Mouse (Mus musculus): ENCODE data around the gene Ccr1l1. TPM values are rescaled to one million over a fixed set of nuclear protein-coding genes. Genes with fewer than 3 reads are reported as not detected.
A peak's percentile ranks its signal among the peaks of the same experiment; 100 is the strongest.

The Ccr1l1 gene
- polyA plus RNA-seq, 1 experiment: 0.06 TPM

DNA sequence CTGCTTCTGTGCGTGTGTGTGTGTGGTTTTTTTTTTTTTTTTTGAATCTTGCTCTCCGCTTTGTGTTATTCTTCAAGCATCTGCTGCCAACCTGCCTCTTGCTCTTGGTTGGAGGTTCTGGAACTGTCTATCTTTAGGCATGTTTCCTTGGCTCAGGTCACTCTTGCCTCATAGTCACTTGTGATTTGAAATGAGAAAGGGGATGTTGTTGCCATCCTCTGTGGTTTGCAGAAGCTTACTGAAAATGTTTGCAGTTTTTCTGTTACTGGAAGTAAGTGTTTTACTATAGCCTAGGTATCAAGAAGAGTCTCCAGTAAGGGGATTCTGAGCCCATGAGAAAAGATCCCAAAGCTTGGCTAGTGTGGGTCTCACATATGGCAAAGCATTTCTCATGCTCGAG is 36.2 kb downstream of the Ccr1l1 start:
- Histone ChIP-seq H3K4me1 (ENCODE audit: control insufficient read depth, insufficient read depth, low read length) (no peaks in the 10 kb centered on the region), H3K36me3 (ENCODE audit: control insufficient read depth, insufficient read depth, low read length) (no peaks in the 10 kb centered on the region), H3K4me3 (ENCODE audit: insufficient read depth, low read depth, low read length) (no peak overlapping the region), H3K27me3 (replicated peaks; ENCODE audit: control insufficient read depth, insufficient read depth, low read length) (no peaks in the 10 kb centered on the region), H3K27ac (ENCODE audit: insufficient read depth, low read depth, low read length) (no peak overlapping the region)
- TF ChIP-seq POLR2A (IDR thresholded peaks at IDR 0.05; ENCODE audit: low read depth, low read length) (no peak), CTCF (conservative IDR thresholded peaks at IDR 0.05; ENCODE audit: insufficient read depth, insufficient read length, low read depth, low read length) (no peak)
- 88% methylated on average over 3 of the region's 3 CpGs for WGBS
- no peak for DNase-seq

DNA sequence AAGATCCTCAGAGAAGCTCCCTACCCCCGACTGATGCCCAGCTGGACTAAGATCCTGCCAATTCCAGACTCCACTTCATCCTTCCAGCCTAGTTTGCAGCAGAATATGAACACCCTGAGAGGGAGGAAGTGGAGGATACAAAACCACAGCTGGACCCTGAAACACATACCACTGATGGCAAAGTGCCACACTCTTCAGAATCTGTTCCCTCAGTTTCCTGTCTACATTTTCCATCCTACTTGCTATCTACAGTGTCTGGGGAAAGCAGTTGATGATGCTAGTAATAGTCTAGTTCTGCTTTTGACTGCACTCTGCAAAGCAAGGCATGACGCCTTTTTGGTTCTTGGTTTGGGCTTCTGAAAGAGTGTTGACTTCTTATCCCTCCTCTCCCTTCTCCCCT is 36.9 kb downstream of the Ccr1l1 start:
- Histone ChIP-seq H3K4me3 (ENCODE audit: insufficient read depth, low read depth, low read length) (no peak overlapping the region), H3K36me3 (ENCODE audit: control insufficient read depth, insufficient read depth, low read length) (no peaks in the 10 kb centered on the region), H3K4me1 (ENCODE audit: control insufficient read depth, insufficient read depth, low read length) (no peaks in the 10 kb centered on the region), H3K27ac (ENCODE audit: insufficient read depth, low read depth, low read length) (no peak overlapping the region), H3K27me3 (replicated peaks; ENCODE audit: control insufficient read depth, insufficient read depth, low read length) (no peaks in the 10 kb centered on the region)
- peak; percentile 34 for DNase-seq
- 71% methylated on average over 2 of the region's 2 CpGs for WGBS
- TF ChIP-seq CTCF (conservative IDR thresholded peaks at IDR 0.05; ENCODE audit: insufficient read depth, insufficient read length, low read depth, low read length) (no peak), POLR2A (IDR thresholded peaks at IDR 0.05; ENCODE audit: low read depth, low read length) (no peak)

DNA sequence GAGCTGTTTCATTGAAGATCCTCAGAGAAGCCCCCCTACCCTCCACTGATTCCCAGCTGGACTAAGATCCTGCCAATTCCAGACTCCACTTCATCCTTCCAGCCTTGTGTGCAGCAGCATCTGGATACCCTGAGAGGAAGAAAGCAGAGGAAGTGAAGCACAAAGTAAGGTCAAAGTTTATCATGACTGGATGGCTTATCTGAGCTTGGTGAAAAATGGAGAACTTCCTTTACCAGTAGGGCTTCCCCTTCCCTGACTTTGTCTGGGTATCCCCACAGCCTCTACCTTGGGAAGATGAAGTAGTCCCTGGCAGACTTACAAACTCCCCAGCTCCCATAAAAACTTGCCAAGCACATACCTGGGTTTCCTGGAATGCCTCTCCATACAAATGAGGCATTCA is 37.6 kb downstream of the Ccr1l1 start:
- DNase-seq: no peak
- Histone ChIP-seq H3K4me1 (ENCODE audit: control insufficient read depth, insufficient read depth, low read length) (no peaks in the 10 kb centered on the region), H3K27ac (ENCODE audit: insufficient read depth, low read depth, low read length) (no peak overlapping the region), H3K4me3 (ENCODE audit: insufficient read depth, low read depth, low read length) (no peak overlapping the region), H3K36me3 (ENCODE audit: control insufficient read depth, insufficient read depth, low read length) (no peaks in the 10 kb centered on the region), H3K27me3 (replicated peaks; ENCODE audit: control insufficient read depth, insufficient read depth, low read length) (no peaks in the 10 kb centered on the region)
- no peak for TF ChIP-seq CTCF (conservative IDR thresholded peaks at IDR 0.05; ENCODE audit: insufficient read depth, insufficient read length, low read depth, low read length)
- no peak for TF ChIP-seq POLR2A (IDR thresholded peaks at IDR 0.05; ENCODE audit: low read depth, low read length)

DNA sequence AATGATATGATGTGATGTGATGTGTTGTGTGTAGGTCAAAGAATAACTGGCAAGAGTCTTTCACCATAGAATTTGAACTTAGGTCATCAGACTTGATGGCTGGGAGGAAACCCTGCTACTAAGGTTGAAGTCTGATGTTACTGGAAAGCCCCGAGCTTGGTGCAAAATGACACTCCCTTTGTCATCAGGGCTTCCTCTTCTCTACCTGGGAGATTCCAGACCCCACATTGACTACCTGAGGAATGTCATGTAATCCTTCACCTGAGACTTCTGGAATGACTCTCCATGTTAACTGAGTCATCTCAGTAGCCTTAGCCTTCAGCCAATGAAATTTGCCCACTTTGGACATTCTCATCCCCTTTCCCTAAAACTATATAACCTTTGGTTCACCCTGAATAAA is 38.0 kb downstream of the Ccr1l1 start:
- DNase-seq: no peak
- TF ChIP-seq CTCF (conservative IDR thresholded peaks at IDR 0.05; ENCODE audit: insufficient read depth, insufficient read length, low read depth, low read length) (no peak), POLR2A (IDR thresholded peaks at IDR 0.05; ENCODE audit: low read depth, low read length) (no peak)
- no peaks in the 10 kb centered on the region for H3K4me1 ChIP-seq (ENCODE audit: control insufficient read depth, insufficient read depth, low read length)

DNA sequence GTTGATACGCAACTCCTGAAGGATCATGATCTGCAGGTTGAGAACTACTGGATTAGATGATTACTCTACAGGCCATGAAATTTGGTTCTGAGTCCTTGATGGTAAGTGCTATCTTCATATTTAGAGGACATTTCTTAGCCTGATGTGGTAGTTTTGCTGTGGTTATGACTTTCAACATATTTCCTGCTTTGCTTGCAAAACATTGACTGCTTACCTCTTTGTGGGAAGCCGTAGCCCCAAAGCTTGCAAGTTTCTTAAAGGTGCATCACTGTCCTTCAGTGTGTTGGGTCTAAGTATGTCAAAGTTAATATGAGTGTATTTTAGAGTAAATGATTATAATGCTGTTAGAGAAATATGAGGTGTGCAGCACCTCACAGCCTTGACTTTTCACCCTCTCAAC is 40.2 kb downstream of the Ccr1l1 start:
- no peak for DNase-seq
- H3K36me3 ChIP-seq (ENCODE audit: control insufficient read depth, insufficient read depth, low read length): no peaks in the 10 kb centered on the region
- no peak overlapping the region for H3K27ac ChIP-seq (ENCODE audit: insufficient read depth, low read depth, low read length)
- no peak overlapping the region for H3K4me3 ChIP-seq (ENCODE audit: insufficient read depth, low read depth, low read length)
- no peaks in the 10 kb centered on the region for H3K4me1 ChIP-seq (ENCODE audit: control insufficient read depth, insufficient read depth, low read length)
- TF ChIP-seq POLR2A (IDR thresholded peaks at IDR 0.05; ENCODE audit: low read depth, low read length) (no peak), CTCF (conservative IDR thresholded peaks at IDR 0.05; ENCODE audit: insufficient read depth, insufficient read length, low read depth, low read length) (no peak)
- 89% methylated on average over 2 of the region's 2 CpGs for WGBS
- H3K27me3 ChIP-seq (replicated peaks; ENCODE audit: control insufficient read depth, insufficient read depth, low read length): no peaks in the 10 kb centered on the region

More for the DNA sequence above, 38.0 kb downstream of the Ccr1l1 start:
- Histone ChIP-seq H3K27ac (ENCODE audit: insufficient read depth, low read depth, low read length) (no peak overlapping the region), H3K4me3 (ENCODE audit: insufficient read depth, low read depth, low read length) (no peak overlapping the region), H3K27me3 (replicated peaks; ENCODE audit: control insufficient read depth, insufficient read depth, low read length) (no peaks in the 10 kb centered on the region), H3K36me3 (ENCODE audit: control insufficient read depth, insufficient read depth, low read length) (no peaks in the 10 kb centered on the region)
- 46% methylated on average over 1 of the region's 1 CpGs for WGBS

DNA sequence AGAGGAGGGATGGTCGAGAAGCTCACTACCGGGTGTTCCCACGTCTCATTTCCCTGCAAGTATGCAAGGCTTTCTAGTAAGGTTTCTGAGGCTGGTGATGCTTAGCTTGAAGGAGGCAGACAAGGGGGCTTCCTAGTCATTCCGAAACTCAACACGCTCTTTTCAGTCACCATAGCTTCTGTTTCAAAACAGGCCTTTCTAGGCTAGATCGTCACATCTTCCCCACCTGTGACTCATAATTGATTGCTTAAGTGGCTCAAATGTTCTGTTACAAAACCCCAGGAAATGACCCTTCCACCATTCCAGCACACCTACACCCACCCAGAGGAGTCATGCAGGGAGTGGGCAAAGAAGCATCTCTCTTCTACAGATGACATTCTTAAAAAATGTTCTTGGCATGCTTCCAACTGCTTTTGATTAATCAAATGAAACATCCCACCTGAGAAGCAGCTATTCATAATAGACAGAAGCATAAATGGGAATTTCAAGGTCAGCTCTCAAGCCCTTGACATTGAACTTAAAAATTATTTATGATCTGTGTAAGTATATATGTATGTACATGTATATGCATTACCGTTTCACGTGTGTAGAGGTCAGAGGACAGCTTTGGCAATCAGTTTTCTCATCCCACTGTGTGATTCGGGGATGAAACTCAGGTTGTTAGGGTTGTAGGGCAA is 41.5 kb downstream of the Ccr1l1 start:
- TF ChIP-seq CTCF (conservative IDR thresholded peaks at IDR 0.05; ENCODE audit: insufficient read depth, insufficient read length, low read depth, low read length) (no peak), POLR2A (IDR thresholded peaks at IDR 0.05; ENCODE audit: low read depth, low read length) (no peak)

DNA sequence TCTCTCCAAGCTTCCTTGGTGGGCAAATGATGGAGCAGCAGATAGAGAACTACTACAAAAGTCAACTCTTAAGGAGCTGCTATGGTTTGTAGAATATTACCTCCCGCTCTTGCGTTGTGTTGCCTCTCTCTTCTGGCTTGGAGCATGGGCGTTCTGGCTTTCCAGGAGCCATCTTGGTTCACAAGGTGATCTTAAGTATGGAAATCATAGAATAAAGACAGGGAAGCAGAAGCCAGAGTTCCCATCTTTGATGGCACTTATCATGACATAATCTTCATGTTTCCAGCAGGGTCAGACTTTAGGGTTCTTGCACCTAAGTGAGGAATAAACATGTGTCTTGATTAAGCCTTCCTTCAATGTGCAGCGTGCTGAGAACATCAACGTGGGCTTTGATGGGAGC is 42.4 kb downstream of the Ccr1l1 start:
- H3K27me3 ChIP-seq (replicated peaks; ENCODE audit: control insufficient read depth, insufficient read depth, low read length): no peaks in the 10 kb centered on the region
- no peaks in the 10 kb centered on the region; the same call in 1 of the 2 replicates for H3K4me1 ChIP-seq (ENCODE audit: control insufficient read depth, insufficient read depth, low read length)
- no peak overlapping the region for H3K4me3 ChIP-seq (ENCODE audit: insufficient read depth, low read depth, low read length)
- DNase-seq: no peak
- WGBS: 92% methylated on average over 5 of the region's 5 CpGs
- no peak for TF ChIP-seq POLR2A (IDR thresholded peaks at IDR 0.05; ENCODE audit: low read depth, low read length)
- no peak for TF ChIP-seq CTCF (conservative IDR thresholded peaks at IDR 0.05; ENCODE audit: insufficient read depth, insufficient read length, low read depth, low read length)
- H3K27ac ChIP-seq (ENCODE audit: insufficient read depth, low read depth, low read length): no peak overlapping the region
- no peaks in the 10 kb centered on the region for H3K36me3 ChIP-seq (ENCODE audit: control insufficient read depth, insufficient read depth, low read length)

More for the DNA sequence above, 41.5 kb downstream of the Ccr1l1 start:
- H3K27me3 ChIP-seq (replicated peaks; ENCODE audit: control insufficient read depth, insufficient read depth, low read length): no peaks in the 10 kb centered on the region
- WGBS: 75% methylated on average over 9 of the region's 9 CpGs
- H3K4me1 ChIP-seq (ENCODE audit: control insufficient read depth, insufficient read depth, low read length): no peaks in the 10 kb centered on the region; the same call in 1 of the 2 replicates
- H3K27ac ChIP-seq (ENCODE audit: insufficient read depth, low read depth, low read length): no peak overlapping the region
- no peak overlapping the region for H3K4me3 ChIP-seq (ENCODE audit: insufficient read depth, low read depth, low read length)
- H3K36me3 ChIP-seq (ENCODE audit: control insufficient read depth, insufficient read depth, low read length): no peaks in the 10 kb centered on the region
- DNase-seq: no peak

All from kidney, adult 2 months (tissue).